Mouse (Mus musculus): ENCODE results near the gene Zbtb24. TPM values are rescaled to one million over a fixed set of nuclear protein-coding genes. Genes with fewer than 3 reads are reported as not detected.
"Not testable (repeated sequence)": the region's sequence is repeated elsewhere in the genome, so short reads cannot be mapped to it uniquely, and the experiment has no call there.

The Zbtb24 gene
- 11.1 TPM in 2 replicates for polyA plus RNA-seq (2011; ENCODE audit: insufficient read length, low read depth, missing spikeins)

GRCm38 (mm10) chr10:41450137-41450670, at the start of gene Zbtb24:
Gene Zbtb24, plus strand, starts transcription at chr10:41450383.
- H3K27ac ChIP-seq (ENCODE audit: insufficient read depth, low read length) = peak within 1 kb of the TSS; percentile 74
- H3K4me1 ChIP-seq (ENCODE audit: control insufficient read depth, insufficient read depth, low read length) = 0 out of 2 replicates have a peak, but pooled peaks cover 2% of the 10 kb centered on the region
- H3K4me3 ChIP-seq (ENCODE audit: insufficient read depth, low read length) = peak within 1 kb of the TSS; percentile 89
- TF ChIP-seq POLR2A (IDR thresholded peaks at IDR 0.05; ENCODE audit: low read depth, low read length) (peak; percentile 91), CTCF (IDR thresholded peaks at IDR 0.05; ENCODE audit: borderline replicate concordance, insufficient read depth, low read length) (no peak)

- no peak for TF ChIP-seq CTCF (IDR thresholded peaks at IDR 0.05; ENCODE audit: borderline replicate concordance, insufficient read depth, low read length)
- TF ChIP-seq POLR2A (IDR thresholded peaks at IDR 0.05; ENCODE audit: low read depth, low read length) = no peak
- H3K27ac ChIP-seq (ENCODE audit: insufficient read depth, low read length) = no peak overlapping the region
- H3K4me1 ChIP-seq (ENCODE audit: control insufficient read depth, insufficient read depth, low read length) = no peaks in the 10 kb centered on the region
- no peak overlapping the region for H3K4me3 ChIP-seq (ENCODE audit: insufficient read depth, low read length)
These were observed 49.1 kb upstream of the Zbtb24 start for GRCm38 (mm10) chr10:41401097-41401496.

- TF ChIP-seq POLR2A (IDR thresholded peaks at IDR 0.05; ENCODE audit: low read depth, low read length) (no peak), CTCF (IDR thresholded peaks at IDR 0.05; ENCODE audit: borderline replicate concordance, insufficient read depth, low read length) (no peak)
- no peaks in the 10 kb centered on the region for H3K4me1 ChIP-seq (ENCODE audit: control insufficient read depth, insufficient read depth, low read length)
- H3K27ac ChIP-seq (ENCODE audit: insufficient read depth, low read length) = no peak overlapping the region
- no peak overlapping the region for H3K4me3 ChIP-seq (ENCODE audit: insufficient read depth, low read length)
These were observed 46.8 kb upstream of the Zbtb24 start for GRCm38 (mm10) chr10:41403364-41403763.

GRCm38 (mm10) chr10:41403893-41404612, 46.1 kb upstream of the Zbtb24 start:
- no peak overlapping the region for H3K27ac ChIP-seq (ENCODE audit: insufficient read depth, low read length)
- H3K4me1 ChIP-seq (ENCODE audit: control insufficient read depth, insufficient read depth, low read length) = no peaks in the 10 kb centered on the region
- TF ChIP-seq POLR2A (IDR thresholded peaks at IDR 0.05; ENCODE audit: low read depth, low read length) (no peak), CTCF (IDR thresholded peaks at IDR 0.05; ENCODE audit: borderline replicate concordance, insufficient read depth, low read length) (no peak)
- no peak overlapping the region for H3K4me3 ChIP-seq (ENCODE audit: insufficient read depth, low read length)

GRCm38 (mm10) chr10:41410176-41410575, 40.0 kb upstream of the Zbtb24 start:
- H3K27ac ChIP-seq (ENCODE audit: insufficient read depth, low read length); H3K4me3 ChIP-seq (ENCODE audit: insufficient read depth, low read length); H3K4me1 ChIP-seq (ENCODE audit: control insufficient read depth, insufficient read depth, low read length): not testable (repeated sequence)

GRCm38 (mm10) chr10:41410821-41411220, 39.4 kb upstream of the Zbtb24 start:
- H3K27ac ChIP-seq (ENCODE audit: insufficient read depth, low read length); H3K4me1 ChIP-seq (ENCODE audit: control insufficient read depth, insufficient read depth, low read length); H3K4me3 ChIP-seq (ENCODE audit: insufficient read depth, low read length): not testable (repeated sequence)

- not testable (repeated sequence) for H3K4me3 ChIP-seq (ENCODE audit: insufficient read depth, low read length); H3K4me1 ChIP-seq (ENCODE audit: control insufficient read depth, insufficient read depth, low read length); H3K27ac ChIP-seq (ENCODE audit: insufficient read depth, low read length)
These were observed 36.7 kb upstream of the Zbtb24 start for GRCm38 (mm10) chr10:41413471-41413870.

GRCm38 (mm10) chr10:41415368-41415767, 34.8 kb upstream of the Zbtb24 start:
- H3K27ac ChIP-seq (ENCODE audit: insufficient read depth, low read length) = not testable (repeated sequence)

GRCm38 (mm10) chr10:41420496-41421200, 29.5 kb upstream of the Zbtb24 start:
- no peaks in the 10 kb centered on the region for H3K4me1 ChIP-seq (ENCODE audit: control insufficient read depth, insufficient read depth, low read length)
- H3K4me3 ChIP-seq (ENCODE audit: insufficient read depth, low read length) = no peak overlapping the region
- TF ChIP-seq CTCF (IDR thresholded peaks at IDR 0.05; ENCODE audit: borderline replicate concordance, insufficient read depth, low read length) (no peak), POLR2A (IDR thresholded peaks at IDR 0.05; ENCODE audit: low read depth, low read length) (no peak)
- H3K27ac ChIP-seq (ENCODE audit: insufficient read depth, low read length) = no peak overlapping the region

More at GRCm38 (mm10) chr10:41415368-41415767, 34.8 kb upstream of the Zbtb24 start:
- H3K4me1 ChIP-seq (ENCODE audit: control insufficient read depth, insufficient read depth, low read length); H3K4me3 ChIP-seq (ENCODE audit: insufficient read depth, low read length): not testable (repeated sequence)

GRCm38 (mm10) chr10:41423681-41424080, 26.5 kb upstream of the Zbtb24 start:
- Histone ChIP-seq H3K4me3 (ENCODE audit: insufficient read depth, low read length) (no peak overlapping the region), H3K27ac (ENCODE audit: insufficient read depth, low read length) (no peak overlapping the region), H3K4me1 (ENCODE audit: control insufficient read depth, insufficient read depth, low read length) (no peaks in the 10 kb centered on the region)
- TF ChIP-seq POLR2A (IDR thresholded peaks at IDR 0.05; ENCODE audit: low read depth, low read length) = no peak
- no peak for TF ChIP-seq CTCF (IDR thresholded peaks at IDR 0.05; ENCODE audit: borderline replicate concordance, insufficient read depth, low read length)

Data from embryonic fibroblast, embryonic 13.5 days (primary cell).